Comparison of ENCODE assay signal across 11 mouse cellular contexts in the genomic region with DNA sequence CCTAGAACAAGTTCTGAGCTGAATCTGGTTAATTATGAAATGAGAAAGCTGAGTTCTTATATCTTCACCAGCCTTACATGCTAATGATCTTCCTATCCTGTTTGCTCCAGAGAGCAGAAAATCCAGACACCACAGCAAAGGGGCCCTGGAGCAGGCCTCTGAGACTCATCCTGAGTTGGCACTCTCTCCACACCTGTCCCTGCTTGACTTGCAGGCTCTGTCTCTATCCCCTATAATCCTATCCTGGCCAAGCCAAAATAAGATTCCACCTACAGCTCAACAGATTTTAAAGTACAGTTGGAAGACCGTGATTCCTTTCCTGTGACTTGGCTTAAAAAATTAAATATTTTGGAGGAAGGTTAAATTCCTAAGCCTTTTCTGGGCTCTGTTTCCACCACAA.
"Had no signal": no experiment of that assay in that cellular context is flagged by ENCODE, and none has a peak within 500 bp of the region (broad histone marks: within the 10 kb centered on the region; RNA-seq: fewer than 3 reads in every experiment).

No protein-coding gene starts in this region.

- H3K4me2 ChIP-seq: limb, embryonic 15.5 days; liver, embryonic 12.5 days; lung, embryonic 15.5 days; midbrain, embryonic 11.5 days; midbrain, embryonic 15.5 days; neural tube, embryonic 12.5 days had no signal

- H3K9me3 ChIP-seq: limb, embryonic 15.5 days; liver, embryonic 12.5 days; lung, embryonic 15.5 days; megakaryocyte, embryonic 14.5 days; midbrain, embryonic 15.5 days; neural tube, embryonic 12.5 days had no signal

- H3K36me3 ChIP-seq: limb, embryonic 15.5 days; liver, embryonic 12.5 days; lung, embryonic 15.5 days; midbrain, embryonic 15.5 days; neural tube, embryonic 12.5 days had no signal

- ATAC-seq: liver, embryonic 12.5 days; midbrain, embryonic 15.5 days had no signal

- DNase-seq: lung, postnatal 14 days; thymus, adult 2 months; thymus, postnatal 25 days had no signal

- H3K27me3 ChIP-seq: limb, embryonic 15.5 days; liver, embryonic 12.5 days; lung, embryonic 15.5 days; midbrain, embryonic 15.5 days; neural tube, embryonic 12.5 days had no signal

- H3K4me3 ChIP-seq: limb, embryonic 15.5 days; liver, embryonic 12.5 days; lung, embryonic 15.5 days; megakaryocyte, embryonic 14.5 days; midbrain, embryonic 15.5 days; neural tube, embryonic 12.5 days had no signal

- H3K27ac ChIP-seq: limb, embryonic 15.5 days; liver, embryonic 12.5 days; lung, embryonic 15.5 days; macrophage; midbrain, embryonic 15.5 days; neural tube, embryonic 12.5 days had no signal

- H3K4me1 ChIP-seq: liver, embryonic 12.5 days; neural tube, embryonic 12.5 days had no signal

- H3K9ac ChIP-seq: limb, embryonic 15.5 days; liver, embryonic 12.5 days; lung, embryonic 15.5 days; midbrain, embryonic 15.5 days; neural tube, embryonic 12.5 days had no signal
